Mouse (Mus musculus): Measurements from ENCODE around the gene Xpot.

DNA sequence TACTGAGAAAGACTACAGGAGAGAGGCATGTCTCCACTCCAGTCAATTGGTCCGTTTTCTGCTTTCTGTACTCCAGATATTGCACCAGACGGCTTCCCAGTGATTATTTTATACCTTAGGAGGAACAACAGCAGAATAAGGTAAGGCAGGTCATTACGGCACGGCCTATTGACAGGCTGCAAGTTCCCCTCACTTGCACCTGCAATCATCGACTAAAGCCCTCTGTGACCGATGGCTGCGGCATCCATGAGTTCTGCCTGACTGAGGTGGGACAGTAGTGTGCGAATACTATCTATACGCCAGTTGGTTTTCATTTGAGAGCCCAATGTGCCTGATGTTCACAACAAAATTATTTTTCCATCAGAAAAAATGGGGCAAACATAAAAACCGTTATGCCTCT lies 58.1 kb downstream of the Xpot start:
- TF ChIP-seq TAL1 (IDR thresholded peaks at IDR 0.05; ENCODE audit: low read length), result no peak
- TF ChIP-seq GATA1 (IDR thresholded peaks at IDR 0.05; ENCODE audit: low read length), result no peak
